8 mouse cellular contexts compared by ENCODE assay signal in genomic region chr19:6334673-6335457, GRCm38 (mm10). TPM values are rescaled to one million over a fixed set of nuclear protein-coding genes. Genes with fewer than 3 reads are reported as not detected.
DNase-seq lines count a peak whose midpoint lies in the region; ATAC-seq lines count a peak whose summit lies in the region.

Gene Men1, plus strand, starts transcription at chr19:6334979.

- under 1% methylated on average over 43 of the region's 43 CpGs for WGBS in lung, embryonic 16.5 days

- peaks cover 23% of the 10 kb centered on the region for H3K4me1 ChIP-seq in lung, embryonic 16.5 days (replicated peaks; ENCODE audit: control insufficient read depth, insufficient read depth, low read length)

- peak within 1 kb of the TSS; percentile 97 for H3K4me2 ChIP-seq in lung, embryonic 16.5 days (ENCODE audit: low read depth, low read length)

- ATAC-seq in hematopoietic stem cell, adult 5-6 weeks (replicated peaks in 1 of 2; ENCODE audit: insufficient read depth in 1 of 2, low FRiP score in 2 of 2, low TSS enrichment in 1 of 2, low read depth in 1 of 2, poor library complexity in 2 of 2, severe bottlenecking in 2 of 2) = peak; percentile 90 to 92
- peak; percentile 96 for ATAC-seq in lung, embryonic 16.5 days (ENCODE audit: low read depth)

- H3K9me3 ChIP-seq in lung, embryonic 16.5 days (ENCODE audit: control insufficient read depth, low read length) = no peaks in the 10 kb centered on the region

- DNase-seq in MEL-GATA-1-ER (ENCODE audit: extremely low read depth, low read depth) = peak; percentile 97
- DNase-seq in cerebellum, adult 8-10 months = peak; percentile 91
- peak; percentile 96 for DNase-seq in forelimb bud, embryonic 11.5 days (ENCODE audit: low read depth, low spot score)
- peak; percentile 93 for DNase-seq in layer of hippocampus, adult 9-10 months (ENCODE audit: low spot score)
- DNase-seq in ovary, postnatal 10 days (ENCODE audit: low spot score) = peak; percentile 77
- peak; percentile 86 to 87 for DNase-seq in thymus, postnatal 10 days (ENCODE audit: low spot score in 2 of 2)

- no peaks in the 10 kb centered on the region for H3K27me3 ChIP-seq in lung, embryonic 16.5 days (ENCODE audit: control insufficient read depth, insufficient read depth, low read depth, low read length)

- H3K9ac ChIP-seq in lung, embryonic 16.5 days (ENCODE audit: low read length) = peak within 1 kb of the TSS; percentile 91

- peak within 1 kb of the TSS; percentile 85 for H3K27ac ChIP-seq in lung, embryonic 16.5 days (ENCODE audit: low read length)

- H3K4me3 ChIP-seq in lung, embryonic 16.5 days (ENCODE audit: low read length) = peak within 1 kb of the TSS; percentile 96

- H3K36me3 ChIP-seq in lung, embryonic 16.5 days (ENCODE audit: control insufficient read depth, insufficient read depth, low read length) = peaks cover 22% of the 10 kb centered on the region

RNA-seq across cellular contexts. Expression of gene Men1, which starts in this region (rescaled TPM):
- total RNA-seq in hematopoietic stem cell, adult 5-6 weeks (2017) = 26.4 and 31.8 TPM in 2 replicates
- polyA plus RNA-seq in lung, embryonic 16.5 days (2015; fragmentation: Nextera tagmentation; extraction: Ambion mirVana) = 70.9 and 76.9 TPM in 2 replicates

Comparison
In these comparisons a context has a peak if more than half of its experiments do, and no peak if none do; other contexts are left out.
1. Peak in every context shown above with its lines: DNase-seq, ATAC-seq, H3K4me3 ChIP-seq and H3K27ac ChIP-seq.